Mouse (Mus musculus) bone marrow, adult 2 months (tissue): ENCODE results near the gene Snx9.

ENCODE experiments used
- CTCF ChIP-seq: fragments of 200-500 bp; IDR thresholded peaks from 2 replicates; pipeline ENCODE4 v1.5.1; 2011; ENCODE audit warnings: low read length, control low read depth; ENCODE audit not compliant: control insufficient read depth, insufficient read depth
- POLR2A ChIP-seq: fragments of 200-500 bp; IDR thresholded peaks from 2 replicates; pipeline ENCODE4 v1.6.1; 2011; ENCODE audit warnings: low read depth, mild to moderate bottlenecking, control low read depth, low read length, borderline replicate concordance; ENCODE audit not compliant: control insufficient read depth

DNA sequence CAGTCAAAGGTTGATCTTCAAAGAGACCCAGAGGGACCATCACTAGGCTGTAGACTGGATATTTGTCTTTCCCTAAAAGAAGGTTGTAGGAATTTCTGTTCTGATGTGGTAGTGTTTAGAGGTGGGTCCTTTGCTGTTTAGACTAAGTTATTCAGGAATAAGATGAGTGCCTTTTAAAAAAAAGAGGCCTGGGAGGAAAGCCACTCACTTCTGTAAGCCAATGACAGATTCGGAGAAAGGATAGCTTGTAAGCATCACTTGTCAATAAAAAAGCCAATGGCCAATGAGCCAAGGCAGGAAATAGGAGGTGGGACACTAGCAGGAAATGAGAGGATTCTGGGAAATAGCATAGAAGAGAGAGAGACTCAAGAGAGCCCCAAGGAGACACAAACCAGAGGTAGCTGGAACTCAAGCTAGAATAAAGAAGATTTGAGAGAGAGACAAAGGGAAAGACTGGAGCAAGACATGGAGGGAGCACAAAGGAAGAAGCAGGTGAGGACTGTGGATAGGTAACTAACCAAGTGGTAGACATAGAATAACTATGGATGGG, 9.8 kb upstream of the Snx9 start:
- no peak for TF ChIP-seq CTCF
- no peak for TF ChIP-seq POLR2A
